Mouse (Mus musculus) heart, postnatal 10 days (tissue): Measurements from ENCODE around the gene Olfr282. TPM values are rescaled to one million over a fixed set of nuclear protein-coding genes. Genes with fewer than 3 reads are reported as not detected.

Experiments
- DNase-seq, 2 experiments: peaks; one replicate each; pipeline ENCODE4 v3.0.0; 2021
- intact Hi-C: fragments of 180-260 bp; cut with DNase I; formaldehyde crosslinking; loops from one replicate; pipeline ENCODE4 v1.15.1; 2025
- total RNA-seq, 2 experiments: library from RNA; stranded (reverse); gene quantifications; 2 replicates each; pipeline ENCODE4 v1.2.3; 2021

The Olfr282 gene
- total RNA-seq, 2 experiments from 2014 or later: not detected

DNA sequence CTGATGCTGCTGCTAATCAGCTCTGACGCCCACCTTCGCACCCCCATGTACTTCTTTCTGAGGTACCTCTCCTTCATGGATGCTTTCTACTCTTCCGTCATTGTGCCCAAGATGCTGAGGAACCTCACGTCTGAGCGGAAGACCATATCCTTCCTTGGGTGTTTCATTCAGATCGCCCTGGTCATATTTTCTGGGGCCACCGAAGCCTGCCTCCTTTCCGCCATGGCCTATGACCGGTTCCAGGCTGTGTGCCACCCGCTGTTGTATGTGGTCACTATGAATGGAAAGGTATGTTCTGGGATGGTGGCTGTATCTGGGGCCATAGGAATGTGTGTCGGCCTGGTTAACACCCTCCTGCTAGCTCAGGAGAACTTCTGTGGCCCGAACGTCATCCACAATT, 40.5 kb downstream of the Olfr282 start:
- intact Hi-C loops: no loop called here
- DNase-seq: no peak

DNA sequence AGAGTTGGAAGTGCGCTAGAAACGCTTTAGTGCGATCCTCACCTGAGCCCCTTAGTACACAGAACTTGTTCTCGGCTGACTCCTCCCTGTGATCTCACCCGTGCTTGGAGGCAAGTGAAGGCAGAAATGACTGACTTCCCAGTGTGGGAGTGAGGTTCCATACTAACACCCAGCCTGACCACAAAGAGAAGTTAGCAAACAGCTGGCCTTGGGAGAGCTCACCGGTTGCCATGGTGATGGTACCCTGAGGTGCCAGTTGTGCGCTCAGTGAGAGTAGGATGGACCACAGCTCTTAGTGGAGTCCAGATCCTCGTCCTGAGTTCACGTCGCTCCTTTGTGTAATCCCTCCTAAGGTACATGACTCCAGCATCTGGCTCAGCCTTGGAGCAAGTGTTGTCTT, 43.9 kb downstream of the Olfr282 start:
- DNase-seq: no peak
- intact Hi-C loops: loop anchor here (5.0 kb wide), 1 partner anchor 293 kb away; no protein-coding TSS in a partner anchor

DNA sequence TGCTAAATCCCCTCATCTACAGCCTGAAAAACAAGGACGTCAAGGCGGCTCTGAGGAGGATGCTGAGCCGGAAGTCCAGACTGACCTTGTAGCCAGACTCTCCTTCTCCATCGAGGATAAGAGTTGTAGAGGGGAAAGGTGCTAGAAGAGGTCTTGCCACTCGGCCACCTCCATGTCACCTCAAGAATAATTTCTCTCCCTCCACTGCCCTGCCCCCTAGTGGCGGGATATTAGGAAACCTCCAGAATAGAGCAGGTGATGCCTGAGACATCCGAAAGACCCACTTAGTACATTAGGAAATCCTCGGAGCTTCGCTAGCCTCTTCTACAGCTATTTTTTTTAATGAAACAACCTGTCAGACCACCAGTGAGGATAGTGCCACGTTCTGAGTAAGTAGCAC, 44.4 kb downstream of the Olfr282 start:
- intact Hi-C loops: loop anchor here (5.0 kb wide), 1 partner anchor 293 kb away; no protein-coding TSS in a partner anchor
- DNase-seq: peak; percentile 43 to 65

DNA sequence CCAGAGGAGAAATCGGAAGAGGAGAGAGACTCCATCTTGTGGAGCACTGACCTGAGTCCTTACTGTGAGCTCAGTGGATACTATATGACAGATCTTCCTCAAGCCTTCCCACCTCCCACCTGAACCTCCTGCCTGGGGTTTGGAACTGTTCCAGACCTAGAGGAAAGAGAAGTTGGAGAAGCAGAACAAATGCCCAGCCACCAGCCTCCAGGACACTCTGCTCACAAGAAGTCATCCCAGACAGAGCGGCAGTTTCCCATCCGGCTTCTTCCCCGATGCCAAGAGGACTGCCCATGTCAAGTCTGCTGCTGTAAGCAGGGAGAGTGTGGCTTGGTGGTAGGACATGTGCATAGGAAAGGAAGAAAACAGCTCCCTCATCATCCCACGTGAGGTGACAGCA, 45.3 kb downstream of the Olfr282 start:
- intact Hi-C loops: loop anchor here (5.0 kb wide), 1 partner anchor 294 kb away; no protein-coding TSS in a partner anchor
- no peak for DNase-seq

DNA sequence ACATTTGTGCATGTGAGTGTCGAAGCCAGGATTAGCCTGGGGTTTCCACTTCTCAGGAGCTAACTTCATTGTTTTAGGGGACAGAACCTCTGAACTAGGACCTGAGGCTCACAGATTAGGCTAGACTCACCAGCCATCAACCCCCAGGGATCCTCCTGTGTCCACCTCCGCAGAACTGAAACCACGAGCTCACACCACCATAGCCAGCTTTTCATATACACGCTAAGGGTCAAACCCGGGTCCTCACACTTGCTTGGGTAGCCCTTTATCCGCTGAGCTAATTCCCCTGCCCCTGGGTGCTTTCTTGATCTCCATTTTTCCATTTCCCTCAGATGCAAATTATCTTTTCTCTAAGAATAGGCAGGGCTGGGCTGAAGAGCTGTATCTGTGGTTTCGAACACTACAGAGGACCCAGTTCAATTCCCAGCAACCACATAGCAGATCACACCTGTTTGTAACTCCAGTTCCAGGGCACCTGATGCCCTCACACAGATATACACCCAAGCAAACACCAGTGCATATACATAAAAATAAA, 48.6 kb downstream of the Olfr282 start:
- DNase-seq: no peak
- intact Hi-C loops: loop anchor here (5.0 kb wide), 1 partner anchor 297 kb away; no protein-coding TSS in a partner anchor

DNA sequence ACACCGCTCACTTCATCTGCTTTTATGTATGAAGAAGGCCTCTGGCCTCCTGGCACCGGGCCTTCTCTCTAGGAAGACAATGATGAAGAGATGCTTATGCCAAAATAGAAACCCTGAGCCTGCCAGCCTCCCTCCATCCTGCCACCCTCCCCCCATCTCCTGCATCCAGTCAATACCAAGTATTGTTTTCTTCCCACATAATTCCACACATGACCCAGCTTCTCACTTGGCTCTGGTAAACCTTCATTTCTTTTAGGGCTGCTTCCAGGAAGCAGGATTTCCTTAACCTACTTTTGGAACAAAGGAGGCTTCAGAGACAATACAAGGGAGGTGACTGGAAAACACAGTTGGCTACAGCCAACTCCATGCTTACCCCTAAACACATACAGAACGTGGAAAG, 51.7 kb downstream of the Olfr282 start, which contains the start of gene Lalba:
TSS of gene Lalba (minus strand) at position 21 of the 400 bp plus-strand sequence.
- intact Hi-C loops: no loop called here
- DNase-seq: peak; percentile 24 to 32

DNA sequence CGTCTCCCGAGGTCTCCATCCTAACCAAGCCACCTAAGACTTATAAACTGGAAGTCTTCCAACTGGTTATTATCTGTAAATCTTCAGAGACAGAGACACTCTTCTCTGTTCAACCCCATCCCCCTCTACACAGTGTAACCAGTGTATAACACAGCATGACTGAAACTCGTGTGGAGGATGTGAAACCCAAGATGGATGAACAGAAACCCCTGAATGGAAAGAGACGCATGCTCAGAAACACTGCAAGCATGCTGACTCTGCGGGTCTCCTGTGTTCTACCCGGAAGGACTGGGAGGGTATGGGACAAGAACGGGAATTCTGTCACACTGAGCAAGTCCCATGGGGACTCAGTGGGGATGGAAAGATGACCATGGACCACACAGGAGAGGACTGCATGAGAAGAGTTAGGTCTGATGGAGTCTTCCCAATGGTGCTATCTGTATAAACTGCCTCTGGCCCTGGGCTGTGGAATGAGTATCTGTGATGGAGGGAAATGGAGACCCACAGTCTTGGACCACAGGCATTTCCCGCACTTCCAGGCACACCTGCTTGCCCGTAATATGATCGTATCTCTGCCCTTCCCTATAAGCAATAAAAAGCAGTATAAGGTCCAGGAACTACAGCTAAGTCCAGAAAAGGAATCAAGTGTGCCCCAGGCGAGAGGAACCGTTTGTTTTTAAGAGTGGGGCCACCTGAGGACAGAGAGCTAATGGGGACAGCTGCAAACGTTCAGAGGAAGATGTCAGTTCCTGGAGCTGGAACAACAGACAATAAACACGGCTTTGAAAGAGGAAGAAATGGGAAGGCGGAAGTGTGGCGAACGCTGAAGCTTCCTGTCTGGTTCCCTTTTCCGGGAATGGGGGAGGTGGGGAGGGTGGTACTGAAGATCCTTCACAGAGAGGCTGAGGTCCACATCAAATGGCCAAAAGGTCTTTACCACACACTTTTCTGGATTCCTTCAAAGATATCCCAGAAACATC, 53.2 kb downstream of the Olfr282 start:
- DNase-seq: peak; percentile 63 to 64
- intact Hi-C loops: loop anchor here (2.0 kb wide), 1 partner anchor 21 kb away; no protein-coding TSS in a partner anchor

DNA sequence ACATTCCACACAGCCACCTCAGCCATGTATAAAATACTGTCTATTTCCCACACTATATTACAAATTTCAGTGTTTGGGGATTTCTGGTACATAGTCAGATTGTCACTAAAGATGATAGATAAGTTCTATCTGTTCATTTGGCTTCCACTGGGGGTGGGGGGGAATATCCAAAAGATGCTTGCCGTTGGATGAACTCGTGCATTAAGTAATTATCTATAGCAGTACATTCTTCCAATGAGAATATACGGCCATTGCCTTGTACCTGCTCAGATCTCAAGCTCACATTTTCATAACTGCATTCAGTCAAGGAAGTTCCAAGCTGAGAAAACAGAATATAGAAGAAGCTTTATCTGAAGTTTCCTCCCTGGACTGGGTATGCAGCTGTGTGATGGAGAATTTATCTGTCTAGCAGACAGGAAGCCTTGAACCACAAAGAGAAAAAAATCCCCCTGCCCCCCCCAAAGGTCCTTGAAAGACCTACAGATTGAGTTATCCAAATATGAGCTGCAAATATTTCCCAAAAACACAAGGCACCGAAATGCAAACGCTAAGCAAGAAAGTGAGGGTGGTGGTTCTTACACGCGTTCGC, 55.5 kb downstream of the Olfr282 start:
- intact Hi-C loops: no loop called here
- no peak for DNase-seq

Other genes with a start within 250 kb of the Olfr282 start
- not detected for gene Olfr288, start 235.7 kb upstream of the Olfr282 start, total RNA-seq
- gene Gm44579, start 210.2 kb upstream of the Olfr282 start, total RNA-seq: not detected
- gene Olfr287, start 210.2 kb upstream of the Olfr282 start, total RNA-seq: not detected
- not detected for gene Olfr286, start 196.8 kb upstream of the Olfr282 start, total RNA-seq
- gene H1fnt, start 173.9 kb upstream of the Olfr282 start, total RNA-seq: not detected
- gene Zfp641, start 135.1 kb upstream of the Olfr282 start, total RNA-seq: 1 to 10 TPM; 5.4 to 6.5 TPM
- not detected for gene Olfr285, start 113.9 kb upstream of the Olfr282 start, total RNA-seq
- not detected for gene Olfr284, start 90.2 kb upstream of the Olfr282 start, total RNA-seq
- not detected for gene Olfr283, start 50.3 kb upstream of the Olfr282 start, total RNA-seq
- not detected for gene Olfr281, start 21.4 kb downstream of the Olfr282 start, total RNA-seq
- not detected for gene OR5BS1P, start 38.7 kb downstream of the Olfr282 start, total RNA-seq
- gene Lalba, start 51.5 kb downstream of the Olfr282 start, total RNA-seq: under 1 TPM in 1 of 2 experiments, not detected in 1; 0.47 TPM
- gene Olfr279, start 61.2 kb downstream of the Olfr282 start, total RNA-seq: not detected
- 10 to 100 TPM; 89.3 to 91.8 TPM for gene Kansl2, start 103.0 kb downstream of the Olfr282 start, total RNA-seq
- 10 to 100 TPM; 34.5 to 40.0 TPM for gene Ccnt1, start 139.7 kb downstream of the Olfr282 start, total RNA-seq
- gene 4930415O20Rik, start 139.8 kb downstream of the Olfr282 start, total RNA-seq: under 1 TPM in 1 of 2 experiments, not detected in 1; 0.53 TPM
- 100 to 1,000 TPM; 187 to 200 TPM for gene Adcy6, start 178.9 kb downstream of the Olfr282 start, total RNA-seq
- gene Cacnb3, start 199.6 kb downstream of the Olfr282 start, total RNA-seq: 10 to 100 TPM; 13.6 to 14.0 TPM
- 10 to 100 TPM; 55.2 to 57.2 TPM for gene Ddx23, start 231.7 kb downstream of the Olfr282 start, total RNA-seq
- gene Rnd1, start 246.2 kb downstream of the Olfr282 start, total RNA-seq: 1 to 10 TPM in 1 of 2 experiments, under 1 TPM in 1; 0.84 to 1.9 TPM